Mouse (Mus musculus) adrenal gland, adult 2 months (tissue): ENCODE results near the gene Cdc20. TPM values are rescaled to one million over a fixed set of nuclear protein-coding genes. Genes with fewer than 3 reads are reported as not detected.

Experiments used
- DNase-seq: peaks from one replicate; pipeline ENCODE4 v3.0.0; 2021
- long read RNA-seq: library from polyadenylated mRNA; stranded (forward); transcript quantifications from one replicate; pipeline ENCODE4 v2.0.0, GENCODE M21; 2021
- polyA plus RNA-seq: library from polyadenylated mRNA; depleted of rRNA; stranded (reverse); fragments of >200 nt; gene quantifications from 2 replicates; pipeline ENCODE4 v1.2.3, GENCODE M21; 2012; rRNA removed
- total RNA-seq, 2 experiments: library from RNA; stranded (reverse); gene quantifications; 2 replicates each; pipeline ENCODE4 v1.2.3; 2021

Gene Cdc20
- total RNA-seq, result 1 to 10 TPM; 3.6 to 4.5 TPM
- polyA plus RNA-seq, result 6.9 and 8.1 TPM in 2 replicates
- long read RNA-seq, transcript Cdc20-201 (10 exons, 1,793 nt), result major isoform, 5 of 5 reads
- long read RNA-seq, partial matches to known transcripts, result 0 of 5 reads
- long read RNA-seq, other reads (novel, unspliced or antisense), result 0 of 5 reads

DNA sequence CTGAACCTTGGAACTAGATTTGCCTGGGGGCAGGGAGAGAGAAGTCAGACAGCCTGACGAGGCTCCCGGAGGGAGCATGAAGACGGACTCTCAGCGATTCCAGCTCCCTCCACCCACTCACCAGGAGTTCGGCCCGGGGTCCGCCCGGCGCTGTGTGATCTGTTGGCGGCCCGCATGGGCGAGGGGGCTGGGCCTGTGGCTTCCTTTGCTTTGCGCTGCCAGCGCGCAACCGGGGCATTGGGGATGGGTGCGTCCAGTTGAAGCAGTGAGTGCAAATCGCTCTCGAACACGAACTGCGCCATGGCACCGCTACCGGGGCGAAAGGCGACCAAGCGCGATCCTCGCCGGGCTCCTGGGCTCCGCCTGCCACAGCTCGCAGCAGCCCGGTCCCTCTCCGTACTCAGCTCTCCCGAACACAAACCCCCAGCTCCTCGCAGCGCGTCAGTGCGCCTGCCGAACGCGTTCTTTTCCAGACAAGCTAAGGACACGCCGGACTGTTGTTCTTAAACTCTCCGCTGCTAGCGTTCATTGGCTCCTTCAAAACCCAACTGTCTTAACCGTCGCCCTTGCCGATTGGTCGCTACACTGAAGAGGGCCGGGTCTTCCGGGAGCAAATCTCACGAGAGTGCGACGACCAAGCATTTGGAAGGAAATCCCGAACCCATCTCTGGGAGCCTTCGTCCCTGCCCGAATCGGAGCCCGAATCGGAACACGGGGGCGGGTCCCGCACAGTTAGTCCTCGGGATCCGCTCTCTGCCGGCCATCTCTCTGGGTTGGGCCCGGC is at the start of gene Cdc20:
Gene Cdc20 (minus strand): TSS at position 533 of the 784 bp plus-strand sequence.
- peak; percentile 93 for DNase-seq

DNA sequence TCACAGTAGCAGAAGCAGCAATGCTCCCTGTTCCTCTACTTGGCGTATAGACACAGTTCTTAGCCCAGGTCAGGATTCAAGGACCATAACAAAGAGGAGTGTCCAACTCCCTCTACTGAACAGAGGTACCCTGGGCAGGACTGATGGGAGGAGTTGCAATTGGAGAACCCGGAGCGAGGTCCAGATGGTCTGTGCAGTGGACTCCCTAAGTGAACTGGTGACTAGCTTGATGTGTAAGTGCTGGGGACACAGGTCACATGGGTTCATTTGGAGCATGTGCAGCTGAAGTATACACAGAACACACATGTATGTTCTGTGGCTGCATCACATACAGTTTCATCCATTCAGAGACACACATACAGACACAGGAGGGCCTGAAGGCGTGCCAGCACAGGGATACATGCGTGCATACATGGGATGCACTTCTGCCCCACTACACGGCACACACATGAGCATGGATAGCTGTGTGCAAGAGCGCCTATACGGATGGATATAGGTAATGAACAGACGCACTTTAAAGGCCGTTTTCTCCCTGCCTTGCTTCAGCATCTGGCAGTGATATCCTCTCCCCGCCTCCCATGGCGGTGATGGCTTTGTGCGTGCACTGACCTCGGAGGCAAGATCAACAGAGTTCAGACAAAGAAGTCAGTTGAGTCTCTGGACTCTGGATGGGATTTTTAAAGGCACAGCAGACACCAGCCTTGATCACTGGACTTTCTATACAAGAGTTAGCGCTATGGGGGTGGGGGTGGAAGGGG is 39.8 kb upstream of the Cdc20 start:
- no peak for DNase-seq

DNA sequence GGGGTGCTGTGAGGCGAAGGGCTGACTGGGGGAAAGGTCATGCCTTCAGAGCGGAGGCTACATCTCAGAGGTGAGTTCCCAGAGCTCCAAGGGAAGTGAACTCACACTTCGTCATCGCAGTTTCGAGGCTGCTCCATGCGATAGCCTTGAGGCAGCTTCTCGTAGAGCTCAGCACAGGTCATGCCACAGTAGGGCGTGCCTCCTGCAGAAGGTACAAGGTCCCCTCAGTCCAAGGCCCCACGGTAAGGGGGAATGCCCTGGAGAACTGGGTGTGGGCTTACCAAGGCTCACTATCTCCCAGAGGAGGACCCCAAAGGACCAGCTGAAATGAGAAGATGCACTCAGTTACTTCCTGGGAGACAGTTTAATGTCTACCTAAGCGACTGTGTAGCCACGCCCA is 35.5 kb upstream of the Cdc20 start:
- no peak for DNase-seq

DNA sequence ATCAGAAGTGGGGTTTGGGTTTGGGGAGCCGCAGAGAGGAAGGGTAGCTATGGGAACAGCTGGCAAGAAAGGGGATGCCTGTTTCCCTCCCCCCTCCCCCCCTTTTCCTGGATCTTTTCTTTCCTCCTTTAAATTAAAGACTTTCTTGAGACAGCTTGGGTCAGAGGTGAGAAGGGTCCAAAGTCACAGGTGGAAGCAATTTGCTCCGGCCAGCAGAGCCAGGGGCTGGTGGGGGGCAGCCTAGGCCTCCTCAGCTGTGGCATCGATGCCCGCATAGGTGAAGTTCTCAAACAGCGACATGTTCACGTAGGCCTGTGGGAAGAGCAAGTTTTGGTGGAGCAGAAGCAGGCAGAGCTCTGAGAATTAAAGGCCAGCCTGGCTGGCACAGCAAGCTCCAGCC is 34.1 kb upstream of the Cdc20 start:
- no peak for DNase-seq

DNA sequence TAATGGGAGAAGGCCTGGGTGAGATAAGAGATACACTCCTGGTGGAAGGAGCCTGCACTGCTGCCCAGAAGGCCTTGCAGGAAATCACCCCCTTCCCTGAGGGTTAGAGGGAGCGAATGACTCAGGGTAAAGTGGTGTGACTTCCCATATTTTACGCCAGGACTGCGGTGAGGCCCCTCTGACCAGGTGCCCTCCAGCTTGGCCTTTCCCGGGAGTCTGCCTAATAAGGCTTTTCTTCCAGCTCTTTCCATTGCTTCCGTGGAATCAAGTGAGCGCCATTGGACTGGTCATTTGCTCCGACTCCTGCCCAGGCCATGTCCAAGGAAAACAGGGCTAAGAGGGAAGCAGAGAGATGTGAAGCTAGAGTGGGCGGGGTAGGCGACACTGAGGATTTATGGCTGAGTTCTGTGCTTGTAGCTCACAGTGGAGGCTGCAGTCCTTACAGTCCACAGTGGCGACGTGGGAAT is 28.6 kb upstream of the Cdc20 start:
- peak; percentile 34 for DNase-seq

DNA sequence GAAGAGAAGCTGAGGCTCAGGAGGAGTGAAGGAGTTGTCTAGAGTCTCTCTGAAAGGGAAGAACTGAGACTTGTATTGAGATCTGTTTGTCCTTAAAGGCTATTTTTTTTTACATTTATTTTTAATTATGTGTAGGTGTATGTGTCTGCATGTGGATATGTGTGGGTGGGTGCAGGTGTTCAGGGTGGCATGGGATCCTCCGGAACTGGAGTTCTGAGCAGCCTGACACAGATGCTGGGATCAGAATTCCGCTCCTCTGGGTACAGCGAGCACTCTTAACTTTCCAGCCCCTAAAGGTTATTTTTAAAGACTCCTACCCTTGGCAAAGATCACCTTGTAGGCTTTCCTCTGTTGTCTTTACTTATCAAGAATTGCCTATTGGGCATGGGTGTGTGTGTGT is 27.8 kb upstream of the Cdc20 start:
- DNase-seq, result no peak

DNA sequence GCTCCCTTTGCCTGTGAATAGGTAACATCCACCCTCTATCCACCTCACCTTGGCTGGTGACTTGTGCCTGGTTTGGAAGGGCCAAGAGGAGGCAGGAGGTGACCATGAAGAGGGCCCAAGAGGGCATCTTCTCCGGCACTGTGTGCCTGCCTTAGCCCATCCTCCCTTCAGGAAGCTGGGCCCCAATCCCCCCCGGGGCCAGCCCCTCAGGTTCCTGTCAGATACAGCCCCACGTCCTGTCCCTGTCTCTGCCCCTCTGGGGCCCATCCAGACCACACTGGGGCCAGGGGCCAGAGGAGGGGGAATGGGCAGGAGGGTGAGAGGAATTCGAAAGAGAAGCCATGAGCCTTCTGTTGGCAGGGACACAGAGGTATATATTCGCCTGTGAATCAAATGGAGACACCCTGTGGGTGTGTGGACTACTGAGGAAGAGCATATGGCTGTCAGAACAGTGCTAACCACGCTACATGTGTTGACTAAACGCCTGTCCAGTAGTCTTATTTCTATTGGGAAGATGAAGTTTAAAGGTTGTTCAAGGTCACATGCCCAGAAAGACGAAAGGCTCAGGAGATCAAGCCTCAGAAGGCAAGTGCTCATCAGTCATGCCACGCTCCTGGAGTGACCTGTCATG is 20.3 kb upstream of the Cdc20 start, which contains the start of gene Mpl:
Gene Mpl (minus strand): TSS at position 169 of the 631 bp plus-strand sequence.
- DNase-seq, result no peak

DNA sequence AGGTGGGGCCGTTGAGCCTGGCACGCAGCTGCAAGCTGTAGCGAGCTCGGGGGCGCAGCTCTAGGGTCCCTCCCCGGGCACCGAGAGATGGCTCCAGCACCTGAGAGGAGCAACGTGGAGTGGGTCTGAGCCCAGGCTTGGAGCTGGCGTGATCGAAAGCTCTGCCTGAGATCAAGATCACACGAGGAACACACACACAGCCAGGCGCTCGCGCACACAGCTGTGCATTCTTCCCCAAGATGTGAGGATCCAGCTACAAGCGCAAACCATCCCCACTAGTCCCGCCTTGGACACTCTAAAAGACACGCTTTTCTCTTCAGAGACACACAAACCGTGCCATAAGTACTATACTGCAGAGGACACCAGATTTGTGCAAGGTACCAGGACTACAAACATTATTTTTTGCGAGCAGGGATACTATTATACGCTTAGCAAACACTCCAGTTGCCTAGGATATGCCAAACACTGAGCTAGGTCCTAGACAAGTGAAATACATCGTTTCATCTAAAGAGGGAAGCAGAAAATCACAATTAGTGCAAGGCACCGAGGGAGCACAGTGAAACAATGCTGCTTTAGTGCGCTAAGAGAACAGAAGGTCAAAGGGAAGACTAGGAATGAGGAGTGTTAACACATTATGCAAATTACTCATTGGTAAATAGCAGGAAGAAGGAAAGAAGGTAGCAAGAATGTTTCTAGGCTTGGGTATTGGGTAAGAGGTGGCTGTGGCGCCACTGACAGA is 9.4 kb upstream of the Cdc20 start:
- DNase-seq, result no peak

DNA sequence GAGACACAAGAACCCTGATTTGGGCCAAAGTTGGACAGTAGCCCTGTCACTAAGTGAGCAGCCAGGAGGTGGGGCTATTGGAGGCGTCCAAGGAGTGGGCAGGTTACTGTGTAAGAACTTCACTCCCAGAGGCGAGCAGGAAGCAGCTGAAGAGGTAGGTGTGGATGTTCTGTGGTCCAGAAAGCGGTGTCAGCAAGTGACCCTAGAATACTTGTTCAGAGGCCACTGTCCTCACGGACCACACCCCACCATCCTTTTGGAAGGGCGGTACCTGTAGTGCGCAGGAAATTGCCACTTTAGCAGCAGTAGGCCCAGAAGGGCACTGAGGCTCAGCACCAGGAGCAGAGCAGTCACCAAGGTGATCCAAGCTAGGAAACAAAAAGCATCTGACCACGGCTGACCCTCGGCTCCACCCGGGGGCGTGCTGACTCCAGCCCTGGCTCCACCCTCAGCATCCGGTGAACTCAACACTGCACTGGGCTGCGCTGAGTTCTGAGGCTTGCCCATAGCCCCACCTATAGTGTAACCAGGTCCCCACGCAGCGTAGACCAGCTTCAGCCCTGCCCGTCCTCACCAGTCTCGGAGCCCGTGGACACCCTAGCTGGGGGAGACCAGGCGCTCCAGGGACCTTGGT is 8.7 kb upstream of the Cdc20 start:
- peak; percentile 42 for DNase-seq

DNA sequence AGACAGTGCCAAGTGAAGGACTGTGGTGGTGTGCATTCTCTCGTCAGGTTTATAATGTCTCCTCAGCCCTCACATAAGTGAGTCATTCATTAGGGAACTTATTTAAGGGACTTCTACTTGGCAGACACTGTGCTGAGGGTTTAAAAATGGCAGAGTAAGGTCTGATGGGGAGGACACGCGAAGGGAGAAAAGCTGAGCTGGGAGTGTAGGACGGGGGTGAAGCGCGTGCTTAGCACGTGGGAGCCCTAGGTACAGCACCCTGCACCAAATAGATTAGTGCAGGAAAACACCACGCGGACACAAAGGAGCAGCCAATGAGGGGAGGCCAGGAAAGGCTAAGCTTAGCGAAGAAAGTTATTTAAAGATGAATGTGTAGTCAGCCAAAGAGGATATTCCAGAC is 7.9 kb upstream of the Cdc20 start:
- DNase-seq, result no peak

DNA sequence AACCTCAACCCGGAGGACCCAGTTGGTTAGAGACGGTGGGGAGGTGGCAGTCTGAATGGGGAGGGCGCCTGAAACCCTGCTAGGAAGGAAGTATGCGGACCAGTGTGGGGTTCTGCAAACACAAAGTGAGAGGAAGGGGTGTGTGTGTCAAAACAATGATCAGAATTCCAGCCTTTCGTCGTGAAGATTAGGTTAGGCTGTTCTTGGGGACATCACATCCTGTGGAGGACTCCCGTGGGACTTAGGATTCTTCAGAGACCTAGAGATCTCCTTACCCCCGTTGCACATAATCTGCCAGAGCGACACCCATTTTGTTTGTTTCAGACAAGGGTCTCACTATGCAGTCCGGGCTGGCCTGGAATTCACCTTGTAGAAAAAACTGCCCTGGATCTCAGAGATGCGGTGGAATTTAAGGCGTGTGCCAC is 689 bp upstream of the Cdc20 start:
- no peak for DNase-seq

DNA sequence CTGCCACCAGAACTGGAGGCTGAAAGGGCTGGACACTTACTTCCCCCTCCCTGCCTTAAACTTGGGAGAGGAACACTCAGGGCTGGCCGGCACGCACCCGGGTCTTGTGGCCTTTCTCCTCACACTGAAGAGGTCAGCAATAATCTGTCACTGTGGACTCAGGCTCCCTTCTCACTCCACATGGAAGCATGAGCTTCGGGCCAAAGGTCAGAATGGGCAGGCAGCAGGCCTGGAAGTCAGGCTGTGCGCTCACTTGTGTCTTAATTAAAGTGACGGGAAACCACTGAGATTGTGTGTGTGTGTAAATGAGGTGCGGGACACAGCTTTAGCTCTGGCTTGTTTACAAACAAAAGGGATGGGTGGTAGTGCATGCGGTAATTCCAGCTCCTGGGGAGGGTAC is 4.8 kb downstream of the Cdc20 start:
- DNase-seq, result no peak

DNA sequence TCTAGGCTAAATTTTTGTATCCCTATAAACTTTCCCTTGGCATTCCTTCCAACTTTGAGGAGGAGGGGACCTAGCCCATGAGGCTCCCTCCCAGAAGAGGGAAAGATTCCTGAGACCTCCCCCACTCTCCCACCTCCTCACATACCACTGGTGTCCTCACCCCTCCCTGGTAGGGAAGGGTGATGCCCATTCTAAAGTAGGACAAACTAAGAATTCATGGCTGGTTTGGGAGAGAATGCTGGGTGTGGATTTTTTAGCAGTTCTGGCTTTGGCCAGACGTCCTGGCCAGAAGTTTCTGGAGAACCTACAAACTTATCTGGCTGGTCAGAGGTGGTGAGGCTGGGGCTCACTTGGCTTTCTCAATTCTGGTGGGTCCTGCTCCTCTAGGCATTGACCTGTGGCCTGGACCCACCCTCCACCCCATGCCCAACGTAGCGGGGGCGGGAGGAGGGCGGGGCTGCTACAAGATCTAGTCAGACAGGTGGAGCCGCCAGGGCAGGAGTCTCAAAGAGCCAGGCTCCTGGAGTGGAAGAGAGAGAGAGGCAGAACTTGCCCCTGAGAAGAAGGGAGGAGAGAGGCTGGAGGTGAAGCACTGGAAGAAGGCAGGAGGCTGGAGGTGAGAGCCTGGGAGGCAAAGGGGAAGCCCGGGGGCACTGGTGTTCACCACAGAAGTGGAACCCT is 7.8 kb downstream of the Cdc20 start:
- no peak for DNase-seq

DNA sequence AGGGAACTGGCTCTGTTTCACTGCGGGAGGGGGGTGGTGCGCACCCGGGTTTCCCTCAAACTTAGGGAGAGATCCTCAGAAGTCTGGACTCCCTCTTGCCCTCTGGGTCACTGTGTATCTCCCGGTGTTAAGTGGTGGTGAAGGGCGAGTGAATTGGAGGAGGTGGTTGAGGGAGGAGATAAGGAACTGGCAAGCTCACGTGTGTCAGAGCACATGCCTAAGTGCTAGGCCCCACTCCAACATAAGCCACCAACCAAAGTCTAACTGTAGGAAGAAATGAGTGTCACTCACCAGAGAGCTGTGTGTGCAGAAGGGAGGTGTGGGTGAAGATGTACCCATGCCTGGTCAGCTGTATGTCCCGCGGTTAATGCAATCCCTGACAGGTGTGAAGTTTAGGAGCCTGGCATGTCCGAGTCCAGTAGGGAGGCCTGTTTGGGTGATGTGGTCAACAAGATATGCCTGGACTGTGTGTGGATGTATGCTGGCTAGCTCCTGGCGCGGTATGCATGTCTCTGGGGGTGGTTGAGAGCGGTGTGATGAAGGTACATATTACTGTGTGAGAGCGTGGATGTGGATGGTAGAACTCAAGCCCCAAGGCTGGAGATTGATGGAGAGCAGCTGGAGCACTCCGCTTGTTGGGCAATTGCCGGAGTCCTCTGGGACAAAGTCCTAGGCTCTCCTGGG is 8.5 kb downstream of the Cdc20 start:
- DNase-seq, result no peak

DNA sequence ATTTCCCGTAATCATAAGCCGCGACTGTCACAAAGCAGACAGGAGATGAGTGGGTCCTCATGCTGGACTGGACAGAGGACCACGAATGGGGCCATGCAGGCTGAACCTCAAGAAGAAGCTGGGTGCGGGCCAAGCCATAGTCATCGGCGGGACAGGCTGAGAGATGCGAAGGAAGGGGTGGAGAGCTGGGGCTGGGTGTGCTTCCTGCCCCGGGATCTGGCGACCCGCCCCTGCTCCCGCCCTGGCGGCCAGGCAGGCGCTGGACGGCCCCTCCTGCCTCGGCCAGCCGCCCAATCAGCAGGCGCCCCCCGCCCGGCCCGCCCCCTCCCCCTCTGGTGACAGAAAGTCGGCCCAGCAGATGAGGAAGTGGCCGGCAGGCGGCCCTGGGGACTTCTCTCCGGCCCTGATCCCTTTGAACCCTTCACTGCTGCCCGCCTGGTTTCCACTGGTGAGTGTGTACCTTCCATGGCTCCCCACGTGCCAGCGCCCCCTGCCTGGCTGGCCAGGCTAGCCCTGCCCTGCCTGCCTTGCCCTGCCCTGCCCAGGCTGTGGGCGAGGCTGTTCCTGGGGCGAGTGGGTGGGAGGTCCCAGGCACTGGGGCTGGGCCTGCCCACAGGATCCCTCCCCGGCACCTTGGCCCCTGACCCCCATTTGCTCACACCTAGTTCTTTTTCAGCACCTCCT is 9.2 kb downstream of the Cdc20 start, which contains the start of gene Elovl1:
Gene Elovl1 (plus strand): TSS at position 326 of the 684 bp plus-strand sequence.
- peak; percentile 97 for DNase-seq

DNA sequence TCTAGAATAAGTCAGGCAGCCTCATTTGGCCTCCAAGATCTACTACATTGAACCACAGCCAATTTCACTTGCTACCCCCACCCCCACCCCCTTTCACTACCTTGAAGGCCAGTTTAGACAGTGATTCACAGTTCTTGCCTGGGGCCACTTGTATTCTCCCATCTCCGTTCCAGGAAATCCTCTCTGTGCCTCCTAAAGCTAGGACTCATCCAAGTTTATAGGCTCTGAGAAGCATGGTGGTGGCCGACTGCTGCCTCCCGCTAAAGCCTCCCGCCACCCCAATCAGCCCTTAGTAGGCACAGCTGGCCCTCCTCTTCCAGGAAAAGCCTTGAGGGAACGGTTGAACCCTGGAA is 9.8 kb downstream of the Cdc20 start:
- DNase-seq, result no peak

DNA sequence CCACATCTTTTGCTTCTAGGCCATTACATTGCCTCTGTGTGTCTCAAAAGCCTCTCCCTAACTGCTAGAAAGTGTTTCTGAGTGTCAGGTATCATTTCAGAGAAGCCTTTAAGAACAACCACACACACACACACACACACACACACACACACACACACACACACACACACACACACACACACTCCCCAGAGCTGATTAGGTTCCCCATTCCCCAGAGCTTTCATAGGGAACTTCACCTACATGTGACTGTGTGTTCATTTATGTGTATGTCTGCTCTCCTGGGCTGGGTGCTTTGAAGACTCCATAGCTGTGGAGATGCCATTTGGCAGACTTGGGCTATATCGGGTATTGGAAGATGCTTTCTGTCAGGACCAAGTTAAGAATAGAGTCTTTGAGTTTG is 11.8 kb downstream of the Cdc20 start:
- DNase-seq, result no peak

DNA sequence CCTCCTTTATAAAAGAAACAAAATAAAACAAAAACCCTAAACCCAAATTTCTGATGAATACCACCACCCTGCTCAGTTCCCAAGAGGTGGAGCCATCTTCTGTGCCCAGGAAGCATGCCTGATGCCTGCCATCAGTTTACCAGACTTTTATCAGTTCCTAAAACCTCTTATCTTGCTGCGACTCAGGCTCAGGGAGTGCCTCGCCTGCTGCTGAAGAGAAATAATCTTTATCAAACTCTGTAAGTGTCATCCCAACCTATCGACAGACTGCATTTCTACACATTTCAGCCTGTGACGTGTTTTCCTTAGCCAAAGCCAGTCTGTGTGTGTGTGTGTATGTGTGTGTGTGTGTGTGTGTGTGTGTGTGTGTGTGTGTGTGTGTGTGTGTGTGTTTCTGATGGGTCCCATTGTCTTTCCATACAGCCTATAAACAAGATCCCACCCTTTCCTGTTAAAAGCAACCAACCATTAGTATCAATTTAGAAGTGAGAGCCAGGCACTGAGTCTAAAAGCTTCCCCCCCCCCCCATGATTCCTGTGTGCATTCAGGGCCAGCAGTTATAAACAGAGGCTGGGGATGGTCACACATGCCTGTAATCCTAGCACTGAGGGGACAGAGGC is 12.5 kb downstream of the Cdc20 start:
- DNase-seq, result no peak

DNA sequence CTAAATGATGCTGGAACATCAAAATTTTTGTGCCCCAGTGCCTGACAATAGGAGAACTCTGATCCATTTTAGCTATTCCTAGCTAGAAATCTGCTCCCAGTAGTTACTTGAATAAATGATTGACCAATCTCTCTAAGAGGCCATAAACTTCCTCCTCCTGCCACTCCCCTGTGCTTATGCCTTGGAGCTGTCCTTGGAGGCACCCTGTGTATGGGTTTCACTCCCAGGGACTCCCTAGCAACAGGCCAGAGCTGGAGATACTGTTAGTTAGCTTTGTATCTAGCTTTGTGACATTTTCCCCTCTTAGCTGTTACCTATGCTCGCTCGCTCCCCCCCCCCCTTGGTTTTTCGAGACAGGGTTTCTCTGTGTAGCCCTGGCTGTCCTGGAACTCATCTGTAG is 15.8 kb downstream of the Cdc20 start:
- no peak for DNase-seq
